Mouse (Mus musculus): ENCODE data around the gene Ptprg.

- TF ChIP-seq POLR2A (IDR thresholded peaks at IDR 0.05; ENCODE audit: low read depth, low read length) (no peak), CTCF (IDR thresholded peaks at IDR 0.05; ENCODE audit: borderline replicate concordance, insufficient read depth, low read length) (no peak)
Measured at GRCm38 (mm10) chr14:12104297-12105155, 551.2 kb downstream of the Ptprg start.

Data from embryonic fibroblast, embryonic 13.5 days (primary cell).